Mouse (Mus musculus): ENCODE results near the gene Sntg2. TPM values are rescaled to one million over a fixed set of nuclear protein-coding genes. Genes with fewer than 3 reads are reported as not detected.

Gene Sntg2
- total RNA-seq, 1 experiment, result not detected

DNA sequence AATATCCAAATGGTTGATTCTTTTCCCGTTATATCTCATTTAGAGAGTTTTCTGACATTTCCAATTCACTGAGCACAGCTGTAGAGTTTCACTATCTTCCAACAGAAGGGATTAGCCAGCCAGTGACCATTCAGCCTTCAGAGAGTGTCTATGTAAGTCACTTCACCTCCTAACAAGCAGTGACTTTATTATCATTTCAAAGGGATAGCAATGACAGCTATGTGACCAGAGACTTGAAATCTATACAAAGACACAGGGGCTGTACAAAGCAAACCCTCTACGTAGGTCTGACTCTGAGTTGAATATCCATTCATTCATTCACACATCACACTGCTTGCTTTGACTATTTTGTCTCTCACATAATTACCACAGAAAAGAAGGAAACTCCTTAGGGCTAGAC is 138.2 kb downstream of the Sntg2 start:
- Histone ChIP-seq H3K36me3 (ENCODE audit: control insufficient read depth, insufficient read depth, low read length, poor library complexity, severe bottlenecking) (no peaks in the 10 kb centered on the region), H3K9ac (ENCODE audit: insufficient read depth, low read depth, low read length, poor library complexity, severe bottlenecking) (no peak overlapping the region), H3K4me1 (ENCODE audit: control insufficient read depth in 2 of 2, insufficient read depth in 2 of 2, low read length in 2 of 2, poor library complexity in 1 of 2) (no peaks in the 10 kb centered on the region), H3K9me3 (ENCODE audit: control insufficient read depth, insufficient read depth, low read depth, low read length) (no peaks in the 10 kb centered on the region), H3K4me3 (ENCODE audit: insufficient read depth in 1 of 2, low read depth in 1 of 2, low read length in 2 of 2, poor library complexity in 1 of 2, severe bottlenecking in 1 of 2) (no peak overlapping the region), H3K27ac (ENCODE audit: insufficient read depth, low read depth, low read length, poor library complexity, severe bottlenecking) (no peak overlapping the region)
- TF ChIP-seq CHD2 (IDR thresholded peaks at IDR 0.05; ENCODE audit: low read depth, low read length) (no peak), ZC3H11A (IDR thresholded peaks at IDR 0.05; ENCODE audit: borderline replicate concordance, low read depth, low read length) (no peak), MAFK (IDR thresholded peaks at IDR 0.05; ENCODE audit: insufficient read depth, low read depth, low read length) (no peak), ZNF384 (IDR thresholded peaks at IDR 0.05; ENCODE audit: low read depth, low read length) (no peak), HCFC1 (IDR thresholded peaks at IDR 0.05; ENCODE audit: borderline replicate concordance, insufficient read depth, low read length) (no peak)
- in situ Hi-C loops (cut with MboI; ENCODE audit: low sequenced_read_pairs in 2 of 2, unreplicated experiment in 2 of 2), result no loop called here
- DNase-seq (ENCODE audit: low read depth, low spot score), result no peak

DNA sequence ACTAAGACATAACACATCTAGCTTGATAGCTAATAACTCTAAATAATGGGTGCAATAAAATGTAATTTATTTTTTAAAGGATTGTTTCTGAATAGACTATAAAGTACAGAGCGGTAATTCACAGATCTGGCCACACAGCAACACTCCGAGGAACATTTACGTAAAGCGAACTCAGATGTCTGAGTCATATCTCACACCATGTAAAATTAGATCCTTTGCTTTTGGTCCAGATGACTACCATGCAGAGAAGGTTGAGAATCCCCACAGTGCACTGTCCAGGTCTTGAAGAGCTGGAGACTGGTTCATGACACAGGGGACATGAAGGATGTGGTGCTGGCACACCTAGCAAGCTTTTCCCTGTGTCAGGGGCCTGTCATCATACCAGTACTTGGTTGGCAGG is 145.2 kb downstream of the Sntg2 start:
- Histone ChIP-seq H3K4me1 (ENCODE audit: control insufficient read depth in 2 of 2, insufficient read depth in 2 of 2, low read length in 2 of 2, poor library complexity in 1 of 2) (no peaks in the 10 kb centered on the region), H3K9ac (ENCODE audit: insufficient read depth, low read depth, low read length, poor library complexity, severe bottlenecking) (no peak overlapping the region), H3K36me3 (ENCODE audit: control insufficient read depth, insufficient read depth, low read length, poor library complexity, severe bottlenecking) (no peaks in the 10 kb centered on the region), H3K4me3 (ENCODE audit: insufficient read depth in 1 of 2, low read depth in 1 of 2, low read length in 2 of 2, poor library complexity in 1 of 2, severe bottlenecking in 1 of 2) (no peak overlapping the region), H3K9me3 (ENCODE audit: control insufficient read depth, insufficient read depth, low read depth, low read length) (no peaks in the 10 kb centered on the region), H3K27ac (ENCODE audit: insufficient read depth, low read depth, low read length, poor library complexity, severe bottlenecking) (no peak overlapping the region)
- no peak for TF ChIP-seq HCFC1 (IDR thresholded peaks at IDR 0.05; ENCODE audit: borderline replicate concordance, insufficient read depth, low read length)
- no peak for TF ChIP-seq ZNF384 (IDR thresholded peaks at IDR 0.05; ENCODE audit: low read depth, low read length)
- no peak for TF ChIP-seq MAFK (IDR thresholded peaks at IDR 0.05; ENCODE audit: insufficient read depth, low read depth, low read length)
- TF ChIP-seq ZC3H11A (IDR thresholded peaks at IDR 0.05; ENCODE audit: borderline replicate concordance, low read depth, low read length), result no peak
- no peak for DNase-seq (ENCODE audit: low read depth, low spot score)
- in situ Hi-C loops (cut with MboI; ENCODE audit: low sequenced_read_pairs in 2 of 2, unreplicated experiment in 2 of 2), result no loop called here

DNA sequence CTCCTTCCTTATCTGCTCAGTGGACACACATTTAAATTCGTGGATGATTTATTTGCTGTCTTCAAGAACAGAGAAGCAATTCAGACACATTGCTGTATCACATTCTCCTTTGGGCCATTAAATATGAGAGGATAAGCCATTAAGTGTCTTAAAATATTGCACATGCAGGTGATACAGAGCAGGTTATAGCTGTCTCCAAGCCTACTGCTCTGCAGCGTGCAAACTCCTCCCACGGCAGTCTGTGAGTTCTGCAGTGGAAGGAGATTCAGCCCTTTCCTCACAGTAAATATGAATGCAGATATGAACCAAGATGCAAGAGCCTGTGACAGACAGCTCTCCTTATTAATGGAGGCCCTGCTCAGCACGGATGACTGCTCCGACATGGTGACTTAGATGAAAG is 146.9 kb downstream of the Sntg2 start:
- TF ChIP-seq HCFC1 (IDR thresholded peaks at IDR 0.05; ENCODE audit: borderline replicate concordance, insufficient read depth, low read length) (no peak), ZC3H11A (IDR thresholded peaks at IDR 0.05; ENCODE audit: borderline replicate concordance, low read depth, low read length) (no peak), CHD2 (IDR thresholded peaks at IDR 0.05; ENCODE audit: low read depth, low read length) (no peak), ZNF384 (IDR thresholded peaks at IDR 0.05; ENCODE audit: low read depth, low read length) (no peak)
- Histone ChIP-seq H3K4me1 (ENCODE audit: control insufficient read depth in 2 of 2, insufficient read depth in 2 of 2, low read length in 2 of 2, poor library complexity in 1 of 2) (no peaks in the 10 kb centered on the region), H3K9ac (ENCODE audit: insufficient read depth, low read depth, low read length, poor library complexity, severe bottlenecking) (no peak overlapping the region), H3K9me3 (ENCODE audit: control insufficient read depth, insufficient read depth, low read depth, low read length) (no peaks in the 10 kb centered on the region), H3K4me3 (ENCODE audit: insufficient read depth in 1 of 2, low read depth in 1 of 2, low read length in 2 of 2, poor library complexity in 1 of 2, severe bottlenecking in 1 of 2) (no peak overlapping the region), H3K27ac (ENCODE audit: insufficient read depth, low read depth, low read length, poor library complexity, severe bottlenecking) (no peak overlapping the region), H3K36me3 (ENCODE audit: control insufficient read depth, insufficient read depth, low read length, poor library complexity, severe bottlenecking) (no peaks in the 10 kb centered on the region)
- DNase-seq (ENCODE audit: low read depth, low spot score), result no peak
- in situ Hi-C loops (cut with MboI; ENCODE audit: low sequenced_read_pairs in 2 of 2, unreplicated experiment in 2 of 2), result no loop called here

DNA sequence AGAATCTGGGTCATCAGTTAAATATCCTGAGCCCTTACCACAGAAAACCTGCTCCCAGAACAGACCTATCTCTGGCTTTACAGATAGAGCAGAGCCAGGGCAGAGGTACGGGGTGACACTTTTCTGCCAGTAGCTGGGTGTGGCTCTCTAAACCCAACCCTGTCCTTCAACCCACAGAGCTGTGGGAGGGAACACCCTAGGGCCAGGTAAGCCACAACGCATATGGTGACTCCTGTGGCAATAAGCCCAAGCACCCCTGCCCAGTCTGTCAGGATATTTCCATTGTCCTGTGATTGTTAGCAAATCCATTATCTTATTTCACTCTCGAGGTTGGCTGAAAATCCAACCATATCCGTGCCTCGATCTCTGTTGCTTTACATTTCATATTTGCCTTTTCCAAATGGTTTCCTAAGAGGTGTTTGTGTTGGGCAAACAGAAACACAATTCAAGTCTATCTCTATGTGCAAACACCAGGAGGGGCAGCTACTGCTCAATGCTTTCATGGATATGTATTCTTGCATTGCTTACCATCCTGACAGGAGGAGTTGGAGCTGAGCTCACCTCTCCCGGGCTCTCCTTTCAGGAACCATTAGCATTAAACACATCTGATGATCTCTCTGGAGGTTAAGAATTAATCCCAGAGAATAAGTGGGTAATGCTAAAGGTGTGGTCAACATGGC is 156.3 kb downstream of the Sntg2 start:
- in situ Hi-C loops (cut with MboI; ENCODE audit: low sequenced_read_pairs in 2 of 2, unreplicated experiment in 2 of 2), result no loop called here
- Histone ChIP-seq H3K27ac (ENCODE audit: insufficient read depth, low read depth, low read length, poor library complexity, severe bottlenecking) (no peak overlapping the region), H3K4me3 (ENCODE audit: insufficient read depth in 1 of 2, low read depth in 1 of 2, low read length in 2 of 2, poor library complexity in 1 of 2, severe bottlenecking in 1 of 2) (no peak overlapping the region), H3K9ac (ENCODE audit: insufficient read depth, low read depth, low read length, poor library complexity, severe bottlenecking) (no peak overlapping the region), H3K4me1 (ENCODE audit: control insufficient read depth in 2 of 2, insufficient read depth in 2 of 2, low read length in 2 of 2, poor library complexity in 1 of 2) (no peaks in the 10 kb centered on the region), H3K9me3 (ENCODE audit: control insufficient read depth, insufficient read depth, low read depth, low read length) (no peaks in the 10 kb centered on the region), H3K36me3 (ENCODE audit: control insufficient read depth, insufficient read depth, low read length, poor library complexity, severe bottlenecking) (no peaks in the 10 kb centered on the region)
- no peak for DNase-seq (ENCODE audit: low read depth, low spot score)
- TF ChIP-seq ZNF384 (IDR thresholded peaks at IDR 0.05; ENCODE audit: low read depth, low read length), result no peak

DNA sequence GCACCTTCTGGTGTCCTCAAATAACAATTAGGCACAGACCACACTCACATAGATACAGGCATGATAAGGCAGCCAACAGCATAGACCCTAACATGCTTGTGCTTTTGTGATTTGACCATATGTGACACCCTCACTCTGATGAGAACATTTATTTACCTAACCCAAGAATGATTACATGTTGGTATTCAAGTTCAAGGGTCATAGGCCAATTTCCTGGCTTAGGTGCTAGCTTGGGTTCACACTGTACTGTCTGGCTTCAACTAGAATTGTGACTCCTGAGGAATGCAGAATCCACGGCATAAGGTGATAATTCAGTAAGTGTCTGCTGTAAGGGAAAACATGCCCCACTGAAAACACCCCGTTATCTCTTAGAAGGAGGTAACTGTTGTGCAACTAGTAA is 158.4 kb downstream of the Sntg2 start:
- TF ChIP-seq ZNF384 (IDR thresholded peaks at IDR 0.05; ENCODE audit: low read depth, low read length), result no peak
- no peak for TF ChIP-seq HCFC1 (IDR thresholded peaks at IDR 0.05; ENCODE audit: borderline replicate concordance, insufficient read depth, low read length)
- no peak for TF ChIP-seq MAFK (IDR thresholded peaks at IDR 0.05; ENCODE audit: insufficient read depth, low read depth, low read length)
- no peak for TF ChIP-seq CHD2 (IDR thresholded peaks at IDR 0.05; ENCODE audit: low read depth, low read length)
- Histone ChIP-seq H3K4me3 (ENCODE audit: insufficient read depth in 1 of 2, low read depth in 1 of 2, low read length in 2 of 2, poor library complexity in 1 of 2, severe bottlenecking in 1 of 2) (no peak overlapping the region), H3K36me3 (ENCODE audit: control insufficient read depth, insufficient read depth, low read length, poor library complexity, severe bottlenecking) (no peaks in the 10 kb centered on the region), H3K4me1 (ENCODE audit: control insufficient read depth in 2 of 2, insufficient read depth in 2 of 2, low read length in 2 of 2, poor library complexity in 1 of 2) (no peaks in the 10 kb centered on the region), H3K27ac (ENCODE audit: insufficient read depth, low read depth, low read length, poor library complexity, severe bottlenecking) (no peak overlapping the region), H3K9ac (ENCODE audit: insufficient read depth, low read depth, low read length, poor library complexity, severe bottlenecking) (no peak overlapping the region), H3K9me3 (ENCODE audit: control insufficient read depth, insufficient read depth, low read depth, low read length) (no peaks in the 10 kb centered on the region)
- in situ Hi-C loops (cut with MboI; ENCODE audit: low sequenced_read_pairs in 2 of 2, unreplicated experiment in 2 of 2), result no loop called here
- DNase-seq (ENCODE audit: low read depth, low spot score), result no peak

All from ES-E14 (cell line).